In the genomic region with DNA sequence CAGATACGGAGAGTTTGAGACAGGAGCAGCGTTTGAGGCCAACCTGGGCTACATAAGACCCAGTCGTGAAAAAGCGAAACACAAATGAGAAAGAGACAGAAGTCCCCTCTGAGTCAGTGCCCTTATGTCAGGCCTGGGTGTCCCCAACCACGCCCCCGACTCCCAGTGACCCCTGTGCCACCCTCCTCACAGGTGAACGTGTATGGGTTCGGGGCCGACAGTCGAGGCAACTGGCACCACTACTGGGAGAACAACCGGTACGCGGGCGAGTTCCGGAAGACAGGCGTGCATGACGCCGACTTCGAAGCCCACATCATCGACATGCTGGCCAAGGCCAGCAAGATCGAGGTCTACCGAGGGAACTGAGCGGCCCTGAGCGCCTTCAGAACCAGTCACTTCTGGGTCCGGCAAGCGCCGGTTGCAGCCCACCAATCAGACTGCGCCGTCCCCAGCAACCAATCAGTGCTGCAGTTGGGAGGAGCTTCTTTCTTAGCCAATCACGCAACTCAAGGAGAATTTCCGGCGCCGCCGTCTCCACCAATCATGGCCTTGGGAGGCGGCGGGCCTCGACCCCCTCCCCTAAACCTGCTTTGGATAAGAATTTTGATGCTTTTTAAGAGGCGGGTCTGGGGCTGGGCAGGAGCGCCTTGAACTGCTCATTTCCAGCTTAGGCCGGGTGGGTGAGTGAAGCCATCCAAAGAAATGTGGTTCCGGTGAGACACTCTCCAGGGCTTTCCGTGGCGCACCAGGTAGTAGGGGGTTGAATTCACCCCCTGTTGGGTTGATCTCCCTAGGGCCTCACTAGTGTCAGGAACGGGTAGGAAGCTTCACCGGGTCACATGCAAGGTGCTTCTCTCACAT, we compare ENCODE assay signal across 8 mouse cellular contexts. TPM values are rescaled to one million over a fixed set of nuclear protein-coding genes. Genes with fewer than 3 reads are reported as not detected.
DNase-seq lines count a peak whose midpoint lies in the region.

No protein-coding gene starts in this region.

- DNase-seq in adrenal gland, adult 2 months = peak; percentile 96
- peak; percentile 98 for DNase-seq in embryo, embryonic 10.5 days (ENCODE audit: low spot score)
- peak; percentile 84 for DNase-seq in gastrocnemius, postnatal 14 days
- DNase-seq in hindlimb bud, embryonic 11.5 days (ENCODE audit: extremely low spot score, low read depth, low spot score) = peak; percentile 81
- peak; percentile 88 to 92 for DNase-seq in left cerebral cortex, adult 18-20 months (ENCODE audit: low spot score in 2 of 2)
- DNase-seq in lung, postnatal 36 days = peak; percentile 94
- peak; percentile 79 for DNase-seq in retina, adult 2 months (ENCODE audit: low read depth, low spot score)
- peak; percentile 92 for DNase-seq in thymus, postnatal 14 days

- intact Hi-C loops in gastrocnemius, postnatal 14 days (cut with DNase I; ENCODE audit: low total_unique reads) = no loop called here

RNA-seq across cellular contexts. Expression of a gene that starts 27.5 kb away (rescaled TPM):
- 10 to 100 TPM; 35.5 to 41.7 TPM for total RNA-seq in adrenal gland, adult 2 months (2021)
- 15.1 and 19.3 TPM in 2 replicates for polyA plus RNA-seq in adrenal gland, adult 2 months (2012; rRNA removed)
- total RNA-seq in gastrocnemius, postnatal 14 days (2021) = 10 to 100 TPM; 29.8 to 31.2 TPM
- total RNA-seq in left cerebral cortex, adult 18-20 months (2021) = 10 to 100 TPM; 25.9 to 28.7 TPM

RNA-seq across cellular contexts. Expression of a gene that starts 50.4 kb away (rescaled TPM):
- 10 to 100 TPM; 14.2 to 29.5 TPM for total RNA-seq in adrenal gland, adult 2 months (2021)
- 19.4 and 20.2 TPM in 2 replicates for polyA plus RNA-seq in adrenal gland, adult 2 months (2012; rRNA removed)
- total RNA-seq in gastrocnemius, postnatal 14 days (2021) = 10 to 100 TPM; 32.0 to 35.6 TPM
- total RNA-seq in left cerebral cortex, adult 18-20 months (2021) = 10 to 100 TPM; 94.4 to 96.8 TPM

Comparison
In these comparisons a context has a peak if more than half of its experiments do, and no peak if none do; other contexts are left out.
1. Peak in every context shown above with its lines: DNase-seq.